In genomic region chr9:51312554-51313317, GRCm38 (mm10) we compare ENCODE assay signal across 15 mouse cellular contexts. TPM values are rescaled to one million over a fixed set of nuclear protein-coding genes. Genes with fewer than 3 reads are reported as not detected.
DNase-seq lines count a peak whose midpoint lies in the region; ATAC-seq lines count a peak whose summit lies in the region.
"Had no signal": no experiment of that assay in that cellular context is flagged by ENCODE, and none has a peak within 500 bp of the region (broad histone marks: within the 10 kb centered on the region; RNA-seq: fewer than 3 reads in every experiment).

No protein-coding gene starts in this region.

- no peak overlapping the region for H3K9ac ChIP-seq in forebrain, embryonic 15.5 days (replicated peaks)
- H3K9ac ChIP-seq in forebrain, embryonic 12.5 days: no peak overlapping the region
- no peak overlapping the region for H3K9ac ChIP-seq in midbrain, embryonic 14.5 days (replicated peaks; ENCODE audit: low read length)
- no peak overlapping the region for H3K9ac ChIP-seq in stomach, embryonic 14.5 days (replicated peaks; ENCODE audit: low read depth, low read length)
- H3K9ac ChIP-seq: liver, embryonic 13.5 days had no signal

- no peaks in the 10 kb centered on the region for H3K27me3 ChIP-seq in forebrain, embryonic 15.5 days
- H3K27me3 ChIP-seq in forebrain, embryonic 12.5 days: no peaks in the 10 kb centered on the region
- no peaks in the 10 kb centered on the region for H3K27me3 ChIP-seq in midbrain, embryonic 14.5 days (ENCODE audit: control insufficient read depth, insufficient read depth, low read length)
- no peaks in the 10 kb centered on the region for H3K27me3 ChIP-seq in midbrain, embryonic 10.5 days (ENCODE audit: low read depth, poor library complexity, severe bottlenecking)
- H3K27me3 ChIP-seq in stomach, embryonic 14.5 days (ENCODE audit: control insufficient read depth, insufficient read depth, low read length): no peaks in the 10 kb centered on the region
- H3K27me3 ChIP-seq: liver, embryonic 13.5 days had no signal

- H3K4me2 ChIP-seq in forebrain, embryonic 15.5 days (replicated peaks): no peak overlapping the region
- H3K4me2 ChIP-seq in forebrain, embryonic 12.5 days: no peak overlapping the region
- H3K4me2 ChIP-seq in midbrain, embryonic 14.5 days (ENCODE audit: low read length): no peak overlapping the region
- peak overlapping the region; percentile 31; the same call in 1 of the 2 replicates for H3K4me2 ChIP-seq in stomach, embryonic 14.5 days (replicated peaks; ENCODE audit: low read depth, low read length)
- H3K4me2 ChIP-seq: liver, embryonic 13.5 days had no signal

- no peak overlapping the region for H3K4me3 ChIP-seq in forebrain, embryonic 15.5 days
- no peak overlapping the region for H3K4me3 ChIP-seq in forebrain, embryonic 12.5 days (replicated peaks)
- no peak overlapping the region for H3K4me3 ChIP-seq in midbrain, embryonic 14.5 days (replicated peaks; ENCODE audit: low read depth, low read length)
- H3K4me3 ChIP-seq in midbrain, embryonic 10.5 days: no peak overlapping the region
- H3K4me3 ChIP-seq in stomach, embryonic 14.5 days (ENCODE audit: low read depth, low read length): no peak overlapping the region
- H3K4me3 ChIP-seq: liver, embryonic 13.5 days had no signal

- WGBS in forebrain, embryonic 15.5 days: 57% methylated on average over 18 of the region's 18 CpGs
- 65% methylated on average over 18 of the region's 18 CpGs for WGBS in forebrain, embryonic 12.5 days
- 65% methylated on average over 18 of the region's 18 CpGs for WGBS in midbrain, embryonic 14.5 days
- 82% methylated on average over 18 of the region's 18 CpGs for WGBS in midbrain, embryonic 10.5 days
- WGBS in stomach, embryonic 14.5 days: 38% methylated on average over 18 of the region's 18 CpGs

- no peaks in the 10 kb centered on the region for H3K9me3 ChIP-seq in forebrain, embryonic 15.5 days
- no peaks in the 10 kb centered on the region for H3K9me3 ChIP-seq in forebrain, embryonic 12.5 days
- H3K9me3 ChIP-seq in midbrain, embryonic 14.5 days (ENCODE audit: control insufficient read depth, low read length): no peaks in the 10 kb centered on the region
- no peaks in the 10 kb centered on the region for H3K9me3 ChIP-seq in midbrain, embryonic 10.5 days (replicated peaks)
- H3K9me3 ChIP-seq in stomach, embryonic 14.5 days (ENCODE audit: control insufficient read depth, low read depth, low read length): no peaks in the 10 kb centered on the region
- H3K9me3 ChIP-seq: liver, embryonic 13.5 days had no signal

- peak; percentile 28 for DNase-seq in midbrain, embryonic 14.5 days
- DNase-seq in midbrain, embryonic 10.5 days (ENCODE audit: low spot score): no peak
- peak; percentile 36 for DNase-seq in kidney, postnatal 4 days
- DNase-seq in cerebellum, postnatal 14 days: no peak
- no peak for DNase-seq in left cerebral cortex, postnatal 25 days (ENCODE audit: low spot score in 2 of 2)
- DNase-seq: heart, adult 18-20 months; heart, postnatal 4 days; liver, embryonic 13.5 days; thymus, adult 2 months had no signal

- ATAC-seq in forebrain, embryonic 15.5 days (replicated peaks): peak; percentile 78
- ATAC-seq in forebrain, embryonic 12.5 days (ENCODE audit: low FRiP score): no peak
- ATAC-seq in midbrain, embryonic 14.5 days (ENCODE audit: low FRiP score, low TSS enrichment): no peak
- peak; percentile 84 for ATAC-seq in stomach, embryonic 14.5 days (ENCODE audit: insufficient number of reproducible peaks, insufficient read depth, low FRiP score, low read depth)

- intact Hi-C loops in left cerebral cortex, postnatal 25 days (cut with DNase I): no loop called here

- H3K36me3 ChIP-seq in forebrain, embryonic 15.5 days: no peaks in the 10 kb centered on the region
- no peaks in the 10 kb centered on the region for H3K36me3 ChIP-seq in forebrain, embryonic 12.5 days (replicated peaks)
- no peaks in the 10 kb centered on the region for H3K36me3 ChIP-seq in midbrain, embryonic 14.5 days (ENCODE audit: control insufficient read depth, insufficient read depth, low read length)
- H3K36me3 ChIP-seq in midbrain, embryonic 10.5 days: no peaks in the 10 kb centered on the region
- no peaks in the 10 kb centered on the region for H3K36me3 ChIP-seq in stomach, embryonic 14.5 days (ENCODE audit: control insufficient read depth, insufficient read depth, low read length)
- H3K36me3 ChIP-seq: liver, embryonic 13.5 days had no signal

- peak overlapping the region; percentile 32; the same call in 1 of the 2 replicates for H3K27ac ChIP-seq in forebrain, embryonic 15.5 days (replicated peaks)
- H3K27ac ChIP-seq in forebrain, embryonic 12.5 days: no peak overlapping the region
- H3K27ac ChIP-seq in midbrain, embryonic 14.5 days (replicated peaks; ENCODE audit: low read depth, low read length): no peak overlapping the region
- H3K27ac ChIP-seq in midbrain, embryonic 10.5 days (replicated peaks): no peak overlapping the region
- H3K27ac ChIP-seq in stomach, embryonic 14.5 days (ENCODE audit: low read length): no peak overlapping the region; the same call in 1 of the 2 replicates
- H3K27ac ChIP-seq: liver, embryonic 13.5 days had no signal

- H3K4me1 ChIP-seq in forebrain, embryonic 15.5 days: peaks cover 9% of the 10 kb centered on the region
- no peaks in the 10 kb centered on the region for H3K4me1 ChIP-seq in forebrain, embryonic 12.5 days
- H3K4me1 ChIP-seq in midbrain, embryonic 14.5 days (ENCODE audit: control insufficient read depth, insufficient read depth, low read length): no peaks in the 10 kb centered on the region
- no peaks in the 10 kb centered on the region for H3K4me1 ChIP-seq in midbrain, embryonic 10.5 days
- H3K4me1 ChIP-seq in stomach, embryonic 14.5 days (ENCODE audit: control insufficient read depth, insufficient read depth, low read length): 0 out of 2 replicates have a peak, but pooled peaks cover 5% of the 10 kb centered on the region

RNA-seq across cellular contexts. Expression of gene 1810046K07Rik, which starts 16.0 kb away (rescaled TPM):
- not detected in 2 replicates for polyA plus RNA-seq in forebrain, embryonic 15.5 days (2015; fragmentation: Nextera tagmentation; extraction: Ambion mirVana)
- polyA plus RNA-seq in forebrain, embryonic 12.5 days (2016; fragmentation: Nextera tagmentation; extraction: Ambion mirVana): not detected in 2 replicates
- not detected in 2 replicates for polyA plus RNA-seq in midbrain, embryonic 14.5 days (2014; fragmentation: Nextera tagmentation; extraction: Ambion mirVana)
- polyA plus RNA-seq in midbrain, embryonic 10.5 days (2016; fragmentation: Nextera tagmentation; extraction: Ambion mirVana): not detected in 2 replicates
- polyA plus RNA-seq in stomach, embryonic 14.5 days (2014; fragmentation: Nextera tagmentation; extraction: Ambion mirVana): 0.64 and 1.00 TPM in 2 replicates
- total RNA-seq in left cerebral cortex, postnatal 25 days (2021): not detected
- total RNA-seq: adrenal gland, adult 18-20 months; heart, adult 18-20 months; heart, postnatal 4 days; left cerebral cortex, adult 18-20 months; MEL had no signal
- polyA plus RNA-seq: liver, embryonic 13.5 days had no signal

RNA-seq across cellular contexts. Expression of gene Colca2, which starts 34.4 kb away (rescaled TPM):
- 0.70 and 1.1 TPM in 2 replicates for polyA plus RNA-seq in forebrain, embryonic 15.5 days (2015; fragmentation: Nextera tagmentation; extraction: Ambion mirVana)
- 1.0 and 1.6 TPM in 2 replicates for polyA plus RNA-seq in forebrain, embryonic 12.5 days (2016; fragmentation: Nextera tagmentation; extraction: Ambion mirVana)
- polyA plus RNA-seq in midbrain, embryonic 14.5 days (2014; fragmentation: Nextera tagmentation; extraction: Ambion mirVana): 0.46 and 0.89 TPM in 2 replicates
- polyA plus RNA-seq in midbrain, embryonic 10.5 days (2016; fragmentation: Nextera tagmentation; extraction: Ambion mirVana): 1.5 and 1.8 TPM in 2 replicates
- 7.3 and 8.3 TPM in 2 replicates for polyA plus RNA-seq in stomach, embryonic 14.5 days (2014; fragmentation: Nextera tagmentation; extraction: Ambion mirVana)
- 1 to 10 TPM; 1.1 to 2.3 TPM for total RNA-seq in left cerebral cortex, postnatal 25 days (2021)
- total RNA-seq: MEL had no signal

Comparison
In these comparisons a context has a peak if more than half of its experiments do, and no peak if none do; other contexts are left out.
1. ATAC-seq: peak in forebrain, embryonic 15.5 days (single experiment) and stomach, embryonic 14.5 days (single experiment); none in forebrain, embryonic 12.5 days (single experiment) and midbrain, embryonic 14.5 days (single experiment).
2. DNase-seq: peak in midbrain, embryonic 14.5 days (single experiment) and kidney, postnatal 4 days (2 of 2); none in midbrain, embryonic 10.5 days (single experiment), cerebellum, postnatal 14 days (0 of 2) and left cerebral cortex, postnatal 25 days (0 of 2).